Mouse (Mus musculus) ES-E14 (cell line): Measurements from ENCODE around the gene Hspd1.

Source experiments
- CHD2 ChIP-seq: IDR thresholded peaks from 2 replicates; pipeline ENCODE4 v1.6.1; 2014; ENCODE audit warnings: mild to moderate bottlenecking, low read depth, low read length, inconsistent platforms
- HCFC1 ChIP-seq: IDR thresholded peaks from 2 replicates; pipeline ENCODE4 v1.6.1; 2012; ENCODE audit warnings: low read length, inconsistent platforms, borderline replicate concordance; ENCODE audit not compliant: insufficient read depth
- ZC3H11A ChIP-seq: IDR thresholded peaks from 2 replicates; pipeline ENCODE4 v1.6.1; 2012; ENCODE audit warnings: low read depth, mild to moderate bottlenecking, inconsistent platforms, low read length, borderline replicate concordance
- ZNF384 ChIP-seq: IDR thresholded peaks from 2 replicates; pipeline ENCODE4 v1.6.1; 2012; ENCODE audit warnings: low read depth, low read length, inconsistent platforms

GRCm38 (mm10) chr1:55074757-55075156 lies 13.3 kb downstream of the Hspd1 start:
- TF ChIP-seq ZNF384 (no peak), CHD2 (no peak), ZC3H11A (no peak), HCFC1 (no peak)
